Mouse (Mus musculus) midbrain, embryonic 15.5 days (tissue): ENCODE results near the gene Cyfip2. TPM values are rescaled to one million over a fixed set of nuclear protein-coding genes. Genes with fewer than 3 reads are reported as not detected.

Experiments
- ATAC-seq: fragments of 200-750 bp; cut with Nextera tagmentation; replicated peaks from 2 replicates; pipeline ENCODE4 v1.8.0; 2017; ENCODE audit warnings: moderate TSS enrichment
- H3K27ac ChIP-seq: fragments of 300-500 bp; sonication (generic); 2 replicates; pipeline ENCODE4 v1.5.1; 2015; ENCODE audit warnings: mild to moderate bottlenecking, inconsistent platforms
- H3K27me3 ChIP-seq: fragments of 300-500 bp; sonication (generic); replicated peaks from 2 replicates; pipeline ENCODE4 v1.6.1; 2015; ENCODE audit warnings: inconsistent platforms
- H3K36me3 ChIP-seq: fragments of 300-500 bp; sonication (generic); replicated peaks from 2 replicates; pipeline ENCODE4 v1.6.1; 2015; ENCODE audit warnings: inconsistent platforms
- H3K4me1 ChIP-seq: fragments of 300-500 bp; sonication (generic); 2 replicates; pipeline ENCODE4 v1.6.1; 2015; ENCODE audit warnings: inconsistent platforms
- H3K4me2 ChIP-seq: fragments of 300-500 bp; sonication (generic); 2 replicates; pipeline ENCODE4 v1.6.1; 2015; ENCODE audit warnings: inconsistent platforms, mild to moderate bottlenecking, moderate library complexity
- H3K4me3 ChIP-seq: fragments of 300-500 bp; sonication (generic); 2 replicates; pipeline ENCODE4 v1.5.1; 2015; ENCODE audit warnings: mild to moderate bottlenecking, inconsistent platforms
- H3K9ac ChIP-seq: fragments of 300-500 bp; sonication (generic); 2 replicates; pipeline ENCODE4 v1.6.1; 2015; ENCODE audit warnings: mild to moderate bottlenecking, inconsistent platforms
- H3K9me3 ChIP-seq: fragments of 300-500 bp; sonication (generic); 2 replicates; pipeline ENCODE4 v1.6.1; 2016; ENCODE audit warnings: inconsistent platforms
- WGBS: fragments of 180-500 bp; shearing (Covaris S2); methylation state at CpG from one replicate; pipeline ENCODE4 v1.1.7; 2015; ENCODE audit warnings: mixed read lengths; 5-methylcytosine and 5-hydroxymethylcytosine counted together
- polyA plus RNA-seq: library from polyadenylated mRNA; unstranded; fragments of >200 nt; fragmentation: Nextera tagmentation; extraction: Ambion mirVana; gene quantifications from 2 replicates; pipeline ENCODE4 v1.2.1, GENCODE M21; 2015

Gene Cyfip2
- polyA plus RNA-seq, 1 experiment from 2014 or later: 104 TPM

- Histone ChIP-seq H3K27me3 (no peaks in the 10 kb centered on the region), H3K4me3 (no peak overlapping the region), H3K27ac (no peak overlapping the region), H3K9ac (no peak overlapping the region), H3K9me3 (no peaks in the 10 kb centered on the region), H3K36me3 (peaks cover 22% of the 10 kb centered on the region; the same call in 1 of the 2 replicates), H3K4me2 (no peak overlapping the region), H3K4me1 (peaks cover 10% of the 10 kb centered on the region)
- no peak for ATAC-seq
- 78% methylated on average over 5 of the region's 5 CpGs for WGBS
Observed at GRCm38 (mm10) chr11:46288091-46288490, 24.6 kb downstream of the Cyfip2 start.

GRCm38 (mm10) chr11:46286803-46287202 is 25.9 kb downstream of the Cyfip2 start:
- no peaks in the 10 kb centered on the region for H3K9me3 ChIP-seq
- no peaks in the 10 kb centered on the region for H3K27me3 ChIP-seq
- peaks cover 33% of the 10 kb centered on the region; the same call in 1 of the 2 replicates for H3K36me3 ChIP-seq
- ATAC-seq: no peak
- no peak overlapping the region for H3K4me3 ChIP-seq
- peaks cover 10% of the 10 kb centered on the region for H3K4me1 ChIP-seq
- no peak overlapping the region for H3K27ac ChIP-seq
- WGBS: 29% methylated on average over 6 of the region's 6 CpGs
- H3K4me2 ChIP-seq: no peak overlapping the region
- H3K9ac ChIP-seq: no peak overlapping the region

- Histone ChIP-seq H3K27me3 (no peaks in the 10 kb centered on the region), H3K4me3 (no peak overlapping the region), H3K27ac (no peak overlapping the region), H3K9me3 (no peaks in the 10 kb centered on the region), H3K4me2 (no peak overlapping the region), H3K36me3 (peaks cover 53% of the 10 kb centered on the region; the same call in 1 of the 2 replicates), H3K4me1 (no peaks in the 10 kb centered on the region), H3K9ac (no peak overlapping the region)
- ATAC-seq: no peak
- 95% methylated on average over 6 of the region's 6 CpGs for WGBS
Observed at GRCm38 (mm10) chr11:46283800-46284199, 28.9 kb downstream of the Cyfip2 start.

- no peak overlapping the region for H3K27ac ChIP-seq
- H3K4me2 ChIP-seq: no peak overlapping the region
- H3K27me3 ChIP-seq: no peaks in the 10 kb centered on the region
- ATAC-seq: no peak
- H3K4me1 ChIP-seq: no peaks in the 10 kb centered on the region
- no peak overlapping the region for H3K9ac ChIP-seq
- peaks cover 64% of the 10 kb centered on the region for H3K36me3 ChIP-seq
- no peaks in the 10 kb centered on the region for H3K9me3 ChIP-seq
- no peak overlapping the region for H3K4me3 ChIP-seq
- 88% methylated on average over 5 of the region's 5 CpGs for WGBS
Observed at GRCm38 (mm10) chr11:46282612-46283011, 30.0 kb downstream of the Cyfip2 start.

- ATAC-seq: no peak
- 83% methylated on average over 12 of the region's 12 CpGs for WGBS
- no peak overlapping the region for H3K27ac ChIP-seq
Observed at GRCm38 (mm10) chr11:46278709-46279108, 34.0 kb downstream of the Cyfip2 start.

GRCm38 (mm10) chr11:46278140-46278539 is 34.5 kb downstream of the Cyfip2 start:
- Histone ChIP-seq H3K4me1 (no peaks in the 10 kb centered on the region), H3K36me3 (peaks cover 68% of the 10 kb centered on the region), H3K4me2 (no peak overlapping the region), H3K27ac (no peak overlapping the region), H3K27me3 (no peaks in the 10 kb centered on the region), H3K9me3 (no peaks in the 10 kb centered on the region), H3K9ac (no peak overlapping the region), H3K4me3 (no peak overlapping the region)
- 55% methylated on average over 5 of the region's 5 CpGs for WGBS
- no peak for ATAC-seq

More at GRCm38 (mm10) chr11:46278709-46279108, 34.0 kb downstream of the Cyfip2 start:
- no peaks in the 10 kb centered on the region for H3K4me1 ChIP-seq
- H3K27me3 ChIP-seq: no peaks in the 10 kb centered on the region
- peaks cover 69% of the 10 kb centered on the region for H3K36me3 ChIP-seq
- no peaks in the 10 kb centered on the region for H3K9me3 ChIP-seq
- H3K4me3 ChIP-seq: no peak overlapping the region
- no peak overlapping the region for H3K4me2 ChIP-seq
- no peak overlapping the region for H3K9ac ChIP-seq

- 48% methylated on average over 5 of the region's 5 CpGs for WGBS
- ATAC-seq: no peak
- no peak overlapping the region for H3K4me2 ChIP-seq
- no peaks in the 10 kb centered on the region for H3K4me1 ChIP-seq
- H3K4me3 ChIP-seq: no peak overlapping the region
- H3K9me3 ChIP-seq: no peaks in the 10 kb centered on the region
- no peaks in the 10 kb centered on the region for H3K27me3 ChIP-seq
- peaks cover 62% of the 10 kb centered on the region for H3K36me3 ChIP-seq
- no peak overlapping the region for H3K9ac ChIP-seq
- no peak overlapping the region for H3K27ac ChIP-seq
Observed at GRCm38 (mm10) chr11:46276778-46277177, 35.9 kb downstream of the Cyfip2 start.

- no peaks in the 10 kb centered on the region for H3K4me1 ChIP-seq
- WGBS: 96% methylated on average over 8 of the region's 8 CpGs
- H3K36me3 ChIP-seq: peaks cover 59% of the 10 kb centered on the region
- no peak overlapping the region for H3K4me2 ChIP-seq
- no peak overlapping the region for H3K27ac ChIP-seq
- H3K27me3 ChIP-seq: no peaks in the 10 kb centered on the region
- H3K9me3 ChIP-seq: no peaks in the 10 kb centered on the region
- no peak overlapping the region for H3K9ac ChIP-seq
- no peak for ATAC-seq
- H3K4me3 ChIP-seq: no peak overlapping the region
Observed at GRCm38 (mm10) chr11:46276168-46276567, 36.5 kb downstream of the Cyfip2 start.

- 11% methylated on average over 5 of the region's 6 CpGs for WGBS
- H3K4me1 ChIP-seq: no peaks in the 10 kb centered on the region
- no peaks in the 10 kb centered on the region for H3K27me3 ChIP-seq
- no peak overlapping the region for H3K27ac ChIP-seq
- H3K4me3 ChIP-seq: no peak overlapping the region
- H3K9ac ChIP-seq: no peak overlapping the region
- H3K36me3 ChIP-seq: peaks cover 61% of the 10 kb centered on the region
- H3K4me2 ChIP-seq: no peak overlapping the region
- ATAC-seq: peak; percentile 88
- H3K9me3 ChIP-seq: no peaks in the 10 kb centered on the region
Observed at GRCm38 (mm10) chr11:46275302-46275701, 37.4 kb downstream of the Cyfip2 start.

- Histone ChIP-seq H3K36me3 (peaks cover 57% of the 10 kb centered on the region), H3K27ac (no peak overlapping the region), H3K9me3 (no peaks in the 10 kb centered on the region), H3K4me2 (no peak overlapping the region), H3K27me3 (no peaks in the 10 kb centered on the region), H3K4me3 (no peak overlapping the region), H3K9ac (no peak overlapping the region), H3K4me1 (no peaks in the 10 kb centered on the region)
- no peak for ATAC-seq
- WGBS: 97% methylated on average over 3 of the region's 3 CpGs
Observed at GRCm38 (mm10) chr11:46273969-46274368, 38.7 kb downstream of the Cyfip2 start.

- ATAC-seq: no peak
- H3K4me1 ChIP-seq: no peaks in the 10 kb centered on the region
- peaks cover 53% of the 10 kb centered on the region for H3K36me3 ChIP-seq
- H3K9me3 ChIP-seq: no peaks in the 10 kb centered on the region
- H3K27ac ChIP-seq: no peak overlapping the region
- no peak overlapping the region for H3K4me2 ChIP-seq
- H3K4me3 ChIP-seq: no peak overlapping the region
- WGBS: 70% methylated on average over 8 of the region's 8 CpGs
- no peaks in the 10 kb centered on the region for H3K27me3 ChIP-seq
- no peak overlapping the region for H3K9ac ChIP-seq
Observed at GRCm38 (mm10) chr11:46272058-46272681, 40.5 kb downstream of the Cyfip2 start.

GRCm38 (mm10) chr11:46269893-46270292 is 42.8 kb downstream of the Cyfip2 start:
- WGBS: 82% methylated on average over 3 of the region's 3 CpGs
- Histone ChIP-seq H3K4me3 (no peak overlapping the region), H3K27ac (no peak overlapping the region), H3K27me3 (no peaks in the 10 kb centered on the region), H3K9me3 (no peaks in the 10 kb centered on the region), H3K4me2 (no peak overlapping the region), H3K36me3 (peaks cover 61% of the 10 kb centered on the region), H3K9ac (no peak overlapping the region), H3K4me1 (no peaks in the 10 kb centered on the region)
- ATAC-seq: no peak

GRCm38 (mm10) chr11:46269391-46269790 is 43.3 kb downstream of the Cyfip2 start:
- Histone ChIP-seq H3K9me3 (no peaks in the 10 kb centered on the region), H3K27ac (no peak overlapping the region), H3K4me1 (no peaks in the 10 kb centered on the region), H3K4me3 (no peak overlapping the region), H3K9ac (no peak overlapping the region), H3K27me3 (no peaks in the 10 kb centered on the region), H3K36me3 (peaks cover 61% of the 10 kb centered on the region), H3K4me2 (no peak overlapping the region)
- 0 out of 2 replicates have a peak, but pooled peaks have one; percentile 31 for ATAC-seq
- WGBS: 84% methylated on average over 9 of the region's 9 CpGs
